In genomic region chrX:37110193-37110880, GRCm38 (mm10) we compare ENCODE assay signal across 8 mouse cellular contexts. TPM values are rescaled to one million over a fixed set of nuclear protein-coding genes. Genes with fewer than 3 reads are reported as not detected.
DNase-seq lines count a peak whose midpoint lies in the region; ATAC-seq lines count a peak whose summit lies in the region.

Gene Upf3b (minus strand): TSS chrX:37110322.

- ATAC-seq in hindbrain, embryonic 14.5 days (ENCODE audit: low FRiP score) = peak; percentile 97

- H3K27me3 ChIP-seq in hindbrain, embryonic 14.5 days (ENCODE audit: control insufficient read depth, insufficient read depth, low read length) = no peaks in the 10 kb centered on the region

- peak; percentile 98 for DNase-seq in R1 (ENCODE audit: low read depth, low spot score)
- DNase-seq in cerebellum, postnatal 25 days = peak; percentile 84 to 92
- DNase-seq in frontal cortex, postnatal 25 days (ENCODE audit: low spot score in 2 of 2) = peak; percentile 54 to 78
- DNase-seq in hindbrain, embryonic 14.5 days (ENCODE audit: low spot score) = peak; percentile 89
- peak; percentile 87 to 89 for DNase-seq in layer of hippocampus, postnatal 36 days
- DNase-seq in lung, postnatal 36 days = peak; percentile 97
- peak; percentile 98 for DNase-seq in retina, postnatal 1 day
- peak; percentile 46 to 88 for DNase-seq in urinary bladder, adult 18-20 months (ENCODE audit: low spot score in 2 of 2)

- H3K36me3 ChIP-seq in hindbrain, embryonic 14.5 days (replicated peaks; ENCODE audit: control insufficient read depth, insufficient read depth) = no peaks in the 10 kb centered on the region

- no peaks in the 10 kb centered on the region for H3K9me3 ChIP-seq in hindbrain, embryonic 14.5 days (ENCODE audit: control insufficient read depth, low read length)

- H3K27ac ChIP-seq in hindbrain, embryonic 14.5 days = peak within 1 kb of the TSS; percentile 86

- H3K4me3 ChIP-seq in hindbrain, embryonic 14.5 days (replicated peaks; ENCODE audit: low read length) = peak within 1 kb of the TSS; percentile 46

- peak within 1 kb of the TSS; percentile 60 for H3K4me2 ChIP-seq in hindbrain, embryonic 14.5 days (replicated peaks)

- H3K9ac ChIP-seq in hindbrain, embryonic 14.5 days = peak within 1 kb of the TSS; percentile 61

- 16% methylated on average over 30 of the region's 30 CpGs for WGBS in hindbrain, embryonic 14.5 days

- no peaks in the 10 kb centered on the region; the same call in 1 of the 2 replicates for H3K4me1 ChIP-seq in hindbrain, embryonic 14.5 days (replicated peaks; ENCODE audit: control insufficient read depth, insufficient read depth, low read length)

RNA-seq across cellular contexts. Expression of gene Upf3b, which starts in this region (rescaled TPM):
- polyA plus RNA-seq in hindbrain, embryonic 14.5 days (2014; fragmentation: Nextera tagmentation; extraction: Ambion mirVana) = 20.6 and 23.4 TPM in 2 replicates
- total RNA-seq in layer of hippocampus, postnatal 36 days (2021) = 10 to 100 TPM; 19.9 to 22.7 TPM

Comparison
In these comparisons a context has a peak if more than half of its experiments do, and no peak if none do; other contexts are left out.
1. Peak in every context shown above with its lines: DNase-seq, ATAC-seq, H3K4me3 ChIP-seq and H3K27ac ChIP-seq.